Mouse (Mus musculus): Measurements from ENCODE around the gene Sec22b.

- no peak for TF ChIP-seq TAL1 (IDR thresholded peaks at IDR 0.05; ENCODE audit: low read length)
- TF ChIP-seq GATA1 (IDR thresholded peaks at IDR 0.05; ENCODE audit: low read length), result no peak
Measured at GRCm38 (mm10) chr3:97971117-97971516, 70.1 kb downstream of the Sec22b start.
